Mouse (Mus musculus) limb, embryonic 14.5 days (tissue): ENCODE measurements around the gene Faap100. TPM values are rescaled to one million over a fixed set of nuclear protein-coding genes. Genes with fewer than 3 reads are reported as not detected.

Experiments used
- ATAC-seq: fragments of 200-750 bp; cut with Nextera tagmentation; 2 replicates; pipeline ENCODE4 v1.8.0; 2017; ENCODE audit warnings: low read depth, moderate number of reproducible peaks, moderate TSS enrichment; ENCODE audit not compliant: low FRiP score
- DNase-seq: peaks from one replicate; pipeline ENCODE4 v3.0.0-alpha.2; 2015; ENCODE audit warnings: low spot score
- H3K27ac ChIP-seq: fragments of 300-500 bp; sonication (generic); replicated peaks from 2 replicates; pipeline ENCODE4 v1.5.1; 2014; ENCODE audit warnings: low read depth, mild to moderate bottlenecking, low read length, moderate library complexity, mixed read lengths
- H3K27me3 ChIP-seq: fragments of 300-500 bp; sonication (generic); 2 replicates; pipeline ENCODE4 v1.6.1; 2014; ENCODE audit warnings: low read length, mixed read lengths; ENCODE audit not compliant: control insufficient read depth, insufficient read depth
- H3K36me3 ChIP-seq: fragments of 300-500 bp; sonication (generic); 2 replicates; pipeline ENCODE4 v1.6.1; 2014; ENCODE audit warnings: mild to moderate bottlenecking, low read length, moderate library complexity, mixed read lengths; ENCODE audit not compliant: control insufficient read depth, insufficient read depth
- H3K4me1 ChIP-seq: fragments of 300-500 bp; sonication (generic); 2 replicates; pipeline ENCODE4 v1.6.1; 2014; ENCODE audit warnings: antibody characterized with exemption, low read length, mixed read lengths; ENCODE audit not compliant: control insufficient read depth, insufficient read depth
- H3K4me2 ChIP-seq: fragments of 300-500 bp; sonication (generic); replicated peaks from 2 replicates; pipeline ENCODE4 v1.6.1; 2014; ENCODE audit warnings: low read depth, mild to moderate bottlenecking, low read length, moderate library complexity; ENCODE audit not compliant: severe bottlenecking
- H3K4me3 ChIP-seq: fragments of 300-500 bp; sonication (generic); replicated peaks from 2 replicates; pipeline ENCODE4 v1.5.1; 2014; ENCODE audit warnings: low read length
- H3K9ac ChIP-seq: fragments of 300-500 bp; sonication (generic); 2 replicates; pipeline ENCODE4 v1.6.1; 2014; ENCODE audit warnings: mild to moderate bottlenecking, low read depth, low read length, moderate library complexity; ENCODE audit not compliant: severe bottlenecking
- H3K9me3 ChIP-seq: fragments of 300-500 bp; sonication (generic); 2 replicates; pipeline ENCODE4 v1.6.1; 2016; ENCODE audit warnings: low read length; ENCODE audit not compliant: control insufficient read depth
- POLR2A ChIP-seq: fragments of 200-500 bp; IDR thresholded peaks from 2 replicates; pipeline ENCODE4 v1.8.0; 2012; ENCODE audit warnings: inconsistent platforms, mild to moderate bottlenecking, moderate library complexity, borderline replicate concordance; ENCODE audit not compliant: insufficient read depth, insufficient read length; ENCODE audit errors: extremely low read depth
- WGBS: fragments of 180-500 bp; shearing (Covaris S2); extraction: QIAGEN DNeasy Blood & Tissue Kit; methylation state at CpG from one replicate; pipeline ENCODE4 v1.1.7; 2014; 5-methylcytosine and 5-hydroxymethylcytosine counted together
- polyA plus RNA-seq, 2 experiments: library from polyadenylated mRNA; depleted of rRNA in 1 of 2; stranded (reverse) in 1 of 2; unstranded in 1 of 2; fragments of >200 nt; fragmentation: Nextera tagmentation in 1 of 2; extraction: Ambion mirVana in 1 of 2; gene quantifications; 2 replicates each; pipeline versions ENCODE4 v1.2.1 to v1.2.3; 2012 to 2014

The Faap100 gene
- polyA plus RNA-seq, 2 experiments: 33.9 to 45.0 TPM

DNA sequence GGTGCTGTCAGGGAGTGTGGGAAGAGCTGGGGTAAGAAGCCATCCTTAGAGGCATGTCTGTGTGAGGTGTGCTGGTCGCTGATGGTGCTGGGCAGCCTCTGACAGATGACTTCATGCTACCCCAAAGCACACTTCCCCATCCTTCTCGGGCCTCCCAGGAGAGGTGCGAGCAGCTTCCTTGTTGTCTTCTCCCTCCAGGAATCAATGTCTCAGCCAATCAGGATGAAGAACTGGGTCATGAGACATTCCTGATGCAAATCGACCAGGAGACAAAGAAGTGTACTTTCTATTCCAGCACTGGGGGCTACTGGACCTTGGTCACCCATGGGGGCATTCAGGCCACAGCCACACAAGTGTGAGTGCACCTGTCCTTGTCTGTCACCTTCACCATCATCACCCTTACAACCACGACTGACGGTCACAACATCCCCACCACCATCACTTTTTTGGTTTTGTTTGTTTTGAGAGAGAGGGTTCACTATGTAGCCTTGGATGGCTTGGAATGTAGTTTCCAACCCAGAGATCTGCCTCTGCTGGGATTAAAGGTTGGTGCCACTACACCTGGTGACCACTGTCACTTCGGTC, 12.0 kb downstream of the Faap100 start:
- no peak for TF ChIP-seq POLR2A
- no peaks in the 10 kb centered on the region for H3K27me3 ChIP-seq
- peaks cover 27% of the 10 kb centered on the region for H3K36me3 ChIP-seq
- H3K9ac ChIP-seq: no peak overlapping the region
- H3K27ac ChIP-seq: no peak overlapping the region
- 41% methylated on average over 7 of the region's 7 CpGs for WGBS
- no peaks in the 10 kb centered on the region for H3K4me1 ChIP-seq
- no peak overlapping the region for H3K4me3 ChIP-seq
- H3K4me2 ChIP-seq: no peak overlapping the region
- H3K9me3 ChIP-seq: no peaks in the 10 kb centered on the region
- no peak for ATAC-seq
- DNase-seq: no peak

DNA sequence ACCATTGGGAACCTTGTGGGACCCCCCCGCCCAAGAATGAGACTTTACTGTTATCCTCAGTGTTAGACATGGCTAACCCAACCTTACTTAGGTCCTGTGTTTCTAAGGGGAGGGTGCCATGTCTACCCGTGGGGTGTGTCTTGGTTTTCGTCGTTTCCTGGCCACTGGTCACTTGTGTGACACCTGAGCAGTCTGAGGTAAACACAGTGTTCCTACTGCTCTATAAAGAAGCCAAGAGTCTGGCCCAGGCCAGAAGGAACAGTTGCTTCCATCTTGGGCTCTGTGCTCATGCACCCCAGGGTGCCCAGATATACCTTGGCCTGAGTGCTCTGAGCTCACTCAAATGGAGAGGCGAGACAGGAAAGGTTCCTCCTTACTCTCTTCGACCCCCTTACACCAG, 15.7 kb downstream of the Faap100 start:
- Histone ChIP-seq H3K4me2 (no peak overlapping the region), H3K4me3 (no peak overlapping the region), H3K27ac (no peak overlapping the region), H3K9me3 (no peaks in the 10 kb centered on the region), H3K4me1 (peaks cover 16% of the 10 kb centered on the region), H3K36me3 (no peaks in the 10 kb centered on the region), H3K9ac (no peak overlapping the region), H3K27me3 (no peaks in the 10 kb centered on the region)
- DNase-seq (no peak), ATAC-seq (no peak)
- no peak for TF ChIP-seq POLR2A
- 82% methylated on average over 6 of the region's 6 CpGs for WGBS

DNA sequence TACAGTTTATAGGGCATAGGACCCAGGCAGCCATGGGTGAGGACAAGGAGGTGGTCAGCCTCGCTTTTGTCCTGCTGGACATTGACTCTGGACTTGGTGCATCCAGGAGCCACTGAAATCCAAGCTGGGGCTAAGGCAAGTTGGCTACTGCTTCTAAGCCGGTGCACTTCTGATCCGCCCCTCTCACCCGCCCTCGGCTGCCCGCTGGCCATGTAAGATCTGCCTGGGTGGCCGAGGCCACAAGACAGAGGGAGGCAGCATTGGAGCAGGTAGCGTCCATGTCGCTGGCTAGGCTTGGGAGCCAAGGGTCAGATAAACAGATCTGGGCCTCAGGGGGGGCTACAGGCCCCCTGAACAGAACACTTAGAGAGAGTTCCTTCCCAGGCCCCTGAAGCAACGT, 17.3 kb downstream of the Faap100 start, which contains the start of gene Fscn2:
Gene Fscn2 (plus strand): TSS at position 240 of the 400 bp plus-strand sequence.
- no peak within 1 kb of the TSS for H3K27ac ChIP-seq
- no peak for DNase-seq
- H3K4me3 ChIP-seq: no peak within 1 kb of the TSS

DNA sequence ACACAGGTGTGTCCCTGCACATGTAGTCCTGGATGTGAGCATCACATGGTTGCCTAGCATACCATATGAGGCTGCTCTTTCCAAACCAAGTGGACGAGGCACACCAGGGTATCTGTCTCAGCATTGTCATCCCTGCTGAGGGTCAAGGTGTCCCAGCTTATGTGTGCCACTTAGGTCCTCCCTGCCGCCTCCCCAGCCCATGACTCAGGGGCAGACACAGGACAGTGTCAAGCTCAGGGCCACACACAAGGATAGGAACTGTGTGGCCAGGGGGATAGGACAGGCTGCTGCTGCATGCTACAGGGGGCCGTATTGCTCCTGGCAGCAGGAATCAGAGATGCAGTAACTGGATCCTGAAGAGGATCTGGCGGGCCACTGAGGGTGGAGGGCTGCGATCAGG, 17.8 kb downstream of the Faap100 start:
- H3K27me3 ChIP-seq: no peaks in the 10 kb centered on the region
- H3K9me3 ChIP-seq: no peaks in the 10 kb centered on the region
- TF ChIP-seq POLR2A: no peak
- H3K27ac ChIP-seq: no peak overlapping the region
- H3K4me3 ChIP-seq: no peak overlapping the region
- no peaks in the 10 kb centered on the region for H3K36me3 ChIP-seq
- no peak for DNase-seq
- no peak overlapping the region for H3K4me2 ChIP-seq
- H3K4me1 ChIP-seq: peaks cover 24% of the 10 kb centered on the region
- 44% methylated on average over 5 of the region's 5 CpGs for WGBS
- no peak for ATAC-seq
- H3K9ac ChIP-seq: 0 out of 2 replicates have a peak overlapping the region, but pooled peaks have one; percentile 3

More for the DNA sequence above, 17.3 kb downstream of the Faap100 start, which contains the start of gene Fscn2:
- WGBS: 75% methylated on average over 10 of the region's 10 CpGs
- Histone ChIP-seq H3K27me3 (no peaks in the 10 kb centered on the region), H3K4me2 (no peak within 1 kb of the TSS), H3K36me3 (no peaks in the 10 kb centered on the region), H3K9me3 (no peaks in the 10 kb centered on the region), H3K4me1 (peaks cover 24% of the 10 kb centered on the region), H3K9ac (0 out of 2 replicates have a peak within 1 kb of the TSS, but pooled peaks have one; percentile 3)
- no peak for ATAC-seq
- no peak for TF ChIP-seq POLR2A

DNA sequence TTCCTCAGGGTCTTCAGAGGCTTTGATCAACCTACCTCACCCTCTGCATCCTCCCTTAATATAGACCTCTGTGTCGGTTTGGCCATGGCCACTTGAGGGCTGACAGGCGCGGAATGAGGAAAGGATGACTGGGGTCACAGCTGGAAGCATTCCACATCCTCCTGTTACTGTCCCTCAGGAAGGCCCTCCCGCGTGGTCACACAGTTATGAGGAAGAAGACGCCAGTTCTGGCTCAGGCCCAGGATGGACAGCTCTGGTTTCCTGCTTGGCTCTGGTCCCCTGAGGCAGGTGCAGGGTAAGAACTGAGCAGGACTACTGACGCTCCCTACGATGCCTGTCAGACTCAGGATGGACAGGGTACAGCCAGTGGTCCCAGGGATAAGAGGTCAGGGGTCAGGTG, 18.5 kb downstream of the Faap100 start:
- DNase-seq: peak; percentile 50
- Histone ChIP-seq H3K27ac (no peak overlapping the region), H3K4me3 (no peak overlapping the region), H3K4me2 (no peak overlapping the region), H3K9ac (no peak overlapping the region), H3K9me3 (no peaks in the 10 kb centered on the region), H3K27me3 (no peaks in the 10 kb centered on the region), H3K4me1 (peaks cover 24% of the 10 kb centered on the region), H3K36me3 (no peaks in the 10 kb centered on the region)
- ATAC-seq: no peak
- WGBS: 52% methylated on average over 8 of the region's 8 CpGs
- no peak for TF ChIP-seq POLR2A
